In the genomic region with DNA sequence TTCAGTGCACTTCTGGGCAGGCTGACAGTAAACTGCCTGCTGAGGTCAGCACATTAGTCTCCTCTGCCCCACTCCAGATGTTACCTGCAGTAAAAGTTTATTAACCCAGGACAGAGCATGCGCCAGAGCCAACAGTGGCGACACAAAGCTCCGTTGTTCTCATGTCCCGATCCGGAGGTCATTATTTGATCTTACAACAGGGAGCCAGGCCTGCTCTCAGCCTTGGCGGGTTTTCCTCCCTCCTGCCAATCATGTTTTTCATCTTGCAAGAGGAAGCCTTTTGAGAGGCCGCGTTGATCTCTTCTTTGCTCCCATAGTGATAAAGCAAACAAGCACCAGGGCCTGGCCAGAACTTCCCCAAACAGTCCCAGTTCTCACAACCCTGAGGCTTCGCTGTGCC, we compare ENCODE assay signal across 9 mouse cellular contexts.
DNase-seq lines count a peak whose midpoint lies in the region; ATAC-seq lines count a peak whose summit lies in the region.
"Had no signal": no experiment of that assay in that cellular context is flagged by ENCODE, and none has a peak within 500 bp of the region (broad histone marks: within the 10 kb centered on the region; RNA-seq: fewer than 3 reads in every experiment).

No protein-coding gene starts in this region.

- H3K27ac ChIP-seq in limb, embryonic 15.5 days = peak overlapping the region; percentile 81
- H3K27ac ChIP-seq: heart, adult 2 months; midbrain, embryonic 12.5 days had no signal

- H3K9me3 ChIP-seq in limb, embryonic 15.5 days = no peaks in the 10 kb centered on the region
- H3K9me3 ChIP-seq: midbrain, embryonic 12.5 days had no signal

- peak overlapping the region; percentile 26; the same call in 1 of the 2 replicates for H3K4me2 ChIP-seq in limb, embryonic 15.5 days
- H3K4me2 ChIP-seq: midbrain, embryonic 12.5 days had no signal

- ATAC-seq in limb, embryonic 15.5 days (ENCODE audit: insufficient number of reproducible peaks, low FRiP score, low TSS enrichment, low read depth) = peak; percentile 82; the same call in 1 of the 2 replicates

- intact Hi-C loops in left cerebral cortex, postnatal 4 days (cut with DNase I) = loop anchor here (10.0 kb wide), 1 partner anchor 168 kb away; the partner anchor contains the start of gene Lpar1
- intact Hi-C loops in left cerebral cortex, postnatal 36 days (cut with DNase I) = no loop called here

- H3K27me3 ChIP-seq in limb, embryonic 15.5 days = no peaks in the 10 kb centered on the region
- H3K27me3 ChIP-seq: midbrain, embryonic 12.5 days had no signal

- H3K9ac ChIP-seq in limb, embryonic 15.5 days = no peak overlapping the region
- H3K9ac ChIP-seq: midbrain, embryonic 12.5 days had no signal

- H3K4me1 ChIP-seq in limb, embryonic 15.5 days = peaks cover 33% of the 10 kb centered on the region
- H3K4me1 ChIP-seq: midbrain, embryonic 12.5 days had no signal

- H3K36me3 ChIP-seq in limb, embryonic 15.5 days = no peaks in the 10 kb centered on the region
- H3K36me3 ChIP-seq: midbrain, embryonic 12.5 days had no signal

- H3K4me3 ChIP-seq in limb, embryonic 15.5 days = no peak overlapping the region
- H3K4me3 ChIP-seq: heart, adult 2 months; midbrain, embryonic 12.5 days had no signal

- peak; percentile 37 for DNase-seq in left cerebral cortex, postnatal 4 days
- DNase-seq in left cerebral cortex, adult 8-10 months (ENCODE audit: low spot score in 2 of 2) = no peak
- peak; percentile 13 to 36 for DNase-seq in cerebellum, postnatal 10 days
- DNase-seq in frontal cortex, adult 2 months (ENCODE audit: extremely low spot score in 1 of 2, low spot score in 1 of 2) = peak; percentile 5 to 12
- DNase-seq in left cerebral cortex, postnatal 36 days (ENCODE audit: low spot score in 2 of 2) = no peak
- no peak for DNase-seq in thymus, adult 18-20 months

- 22% methylated on average over 9 of the region's 9 CpGs for WGBS in limb, embryonic 15.5 days

Comparison
In these comparisons a context has a peak if more than half of its experiments do, and no peak if none do; other contexts are left out.
1. DNase-seq: peak in left cerebral cortex, postnatal 4 days (single experiment), cerebellum, postnatal 10 days (2 of 2) and frontal cortex, adult 2 months (2 of 2); none in left cerebral cortex, adult 8-10 months (0 of 2), left cerebral cortex, postnatal 36 days (0 of 2) and thymus, adult 18-20 months (0 of 2).